ENCODE assay signal across 8 mouse cellular contexts in the genomic region with DNA sequence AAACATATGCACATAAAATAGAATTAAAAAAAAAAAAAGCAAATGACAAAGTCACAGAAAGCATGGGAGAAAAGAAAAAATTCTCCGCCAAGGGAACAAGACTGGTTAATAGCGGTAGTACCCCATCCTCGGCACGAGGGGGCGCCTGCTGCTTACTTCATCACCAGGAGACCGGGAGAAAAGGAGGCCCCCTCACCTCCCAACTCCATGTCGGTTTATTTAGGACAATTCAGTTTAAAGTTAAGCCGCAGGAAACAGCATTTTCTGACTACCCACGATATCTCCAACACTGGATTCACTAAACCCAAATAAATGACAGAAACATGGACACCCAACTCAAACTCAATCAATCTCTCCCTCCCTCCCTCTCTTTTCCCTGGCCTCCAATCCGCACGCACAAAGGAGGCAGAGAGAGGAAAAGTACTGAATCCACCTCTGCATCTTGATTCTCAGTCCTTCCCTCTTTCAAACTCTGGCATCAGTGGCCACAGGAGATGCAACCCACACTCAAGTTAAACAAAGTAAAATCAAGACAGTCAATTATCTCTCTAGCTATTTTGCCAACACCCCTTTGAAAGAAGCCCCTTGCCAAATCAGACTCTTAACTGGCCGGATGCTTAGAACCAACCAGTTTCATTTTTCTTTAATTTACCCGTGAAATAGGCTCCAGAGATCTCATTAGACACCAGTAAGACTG. TPM values are rescaled to one million over a fixed set of nuclear protein-coding genes. Genes with fewer than 3 reads are reported as not detected.
DNase-seq lines count a peak whose midpoint lies in the region; ATAC-seq and TF ChIP-seq lines count a peak whose summit lies in the region.

No protein-coding gene starts in this region.

- ATAC-seq in heart, embryonic 15.5 days (replicated peaks; ENCODE audit: insufficient number of reproducible peaks, insufficient read depth, low FRiP score, low read depth): no peak
- ATAC-seq in liver, embryonic 15.5 days (ENCODE audit: insufficient read depth): no peak
- no peak for ATAC-seq in neural tube, embryonic 12.5 days (ENCODE audit: low FRiP score, low read depth)

- peak; percentile 96 for TF ChIP-seq CTCF in brain, embryonic 14.5 days (IDR thresholded peaks at IDR 0.05; ENCODE audit: borderline replicate concordance, extremely low read depth, insufficient read depth, insufficient read length)

- H3K4me1 ChIP-seq in forebrain, embryonic 10.5 days: peaks cover 66% of the 10 kb centered on the region
- H3K4me1 ChIP-seq in heart, embryonic 15.5 days (replicated peaks): peaks cover 47% of the 10 kb centered on the region
- peaks cover 63% of the 10 kb centered on the region for H3K4me1 ChIP-seq in liver, embryonic 15.5 days (replicated peaks)
- H3K4me1 ChIP-seq in neural tube, embryonic 12.5 days: peaks cover 47% of the 10 kb centered on the region

- 5% methylated on average over 13 of the region's 13 CpGs for WGBS in forebrain, embryonic 10.5 days
- WGBS in heart, embryonic 15.5 days: 4% methylated on average over 13 of the region's 13 CpGs
- WGBS in liver, embryonic 15.5 days (ENCODE audit: insufficient replicate concordance): 2% methylated on average over 13 of the region's 13 CpGs
- WGBS in neural tube, embryonic 12.5 days: 3% methylated on average over 13 of the region's 13 CpGs

- H3K4me3 ChIP-seq in forebrain, embryonic 10.5 days: peak overlapping the region; percentile 73
- H3K4me3 ChIP-seq in heart, embryonic 15.5 days: peak overlapping the region; percentile 67
- peak overlapping the region; percentile 77 for H3K4me3 ChIP-seq in liver, embryonic 15.5 days (replicated peaks)
- peak overlapping the region; percentile 77 for H3K4me3 ChIP-seq in neural tube, embryonic 12.5 days

- peaks cover 13% of the 10 kb centered on the region for H3K36me3 ChIP-seq in forebrain, embryonic 10.5 days (replicated peaks)
- no peaks in the 10 kb centered on the region for H3K36me3 ChIP-seq in heart, embryonic 15.5 days
- 0 out of 2 replicates have a peak, but pooled peaks cover 11% of the 10 kb centered on the region for H3K36me3 ChIP-seq in liver, embryonic 15.5 days (replicated peaks)
- peaks cover 3% of the 10 kb centered on the region; the same call in 1 of the 2 replicates for H3K36me3 ChIP-seq in neural tube, embryonic 12.5 days

- H3K27ac ChIP-seq in forebrain, embryonic 10.5 days: peak overlapping the region; percentile 96
- peak overlapping the region; percentile 99 for H3K27ac ChIP-seq in heart, embryonic 15.5 days
- H3K27ac ChIP-seq in liver, embryonic 15.5 days (replicated peaks): peak overlapping the region; percentile 98
- H3K27ac ChIP-seq in neural tube, embryonic 12.5 days: peak overlapping the region; percentile 89; the same call in 1 of the 2 replicates

- H3K27me3 ChIP-seq in forebrain, embryonic 10.5 days (ENCODE audit: poor library complexity, severe bottlenecking): no peaks in the 10 kb centered on the region
- no peaks in the 10 kb centered on the region for H3K27me3 ChIP-seq in heart, embryonic 15.5 days
- no peaks in the 10 kb centered on the region for H3K27me3 ChIP-seq in liver, embryonic 15.5 days
- H3K27me3 ChIP-seq in neural tube, embryonic 12.5 days (replicated peaks): no peaks in the 10 kb centered on the region

- TF ChIP-seq POLR2A in brain, embryonic 14.5 days (IDR thresholded peaks at IDR 0.05; ENCODE audit: borderline replicate concordance, extremely low read depth, insufficient read depth, insufficient read length, poor library complexity, severe bottlenecking): no peak

- H3K9ac ChIP-seq in heart, embryonic 15.5 days: peak overlapping the region; percentile 80
- peak overlapping the region; percentile 93 for H3K9ac ChIP-seq in liver, embryonic 15.5 days
- H3K9ac ChIP-seq in neural tube, embryonic 12.5 days: peak overlapping the region; percentile 82

- H3K9me3 ChIP-seq in forebrain, embryonic 10.5 days: no peaks in the 10 kb centered on the region
- no peaks in the 10 kb centered on the region for H3K9me3 ChIP-seq in heart, embryonic 15.5 days (replicated peaks)
- H3K9me3 ChIP-seq in liver, embryonic 15.5 days (replicated peaks): no peaks in the 10 kb centered on the region
- no peaks in the 10 kb centered on the region for H3K9me3 ChIP-seq in neural tube, embryonic 12.5 days

- peak; percentile 79 to 80 for DNase-seq in B cell, adult 2 months
- DNase-seq in brain, embryonic 14.5 days (ENCODE audit: low read depth): peak; percentile 94
- peak; percentile 83 for DNase-seq in forebrain, embryonic 10.5 days (ENCODE audit: extremely low spot score, low spot score)
- DNase-seq in kidney, postnatal 36 days: peak; percentile 91 to 93
- peak; percentile 65 for DNase-seq in telencephalon, adult 2 months (ENCODE audit: low read depth, low spot score)

- peak overlapping the region; percentile 68 for H3K4me2 ChIP-seq in heart, embryonic 15.5 days
- H3K4me2 ChIP-seq in liver, embryonic 15.5 days: peak overlapping the region; percentile 90
- peak overlapping the region; percentile 65 for H3K4me2 ChIP-seq in neural tube, embryonic 12.5 days (replicated peaks)

RNA-seq across cellular contexts. Expression of a gene that starts 1.1 kb away (rescaled TPM):
- polyA plus RNA-seq in brain, embryonic 14.5 days (2012; rRNA removed): 11.7 and 12.8 TPM in 2 replicates
- polyA plus RNA-seq in forebrain, embryonic 10.5 days (2016; fragmentation: Nextera tagmentation; extraction: Ambion mirVana): 16.3 and 17.3 TPM in 2 replicates
- polyA plus RNA-seq in heart, embryonic 15.5 days (2015; fragmentation: Nextera tagmentation; extraction: Ambion mirVana): 11.8 and 14.6 TPM in 2 replicates
- polyA plus RNA-seq in liver, embryonic 15.5 days (2015; fragmentation: Nextera tagmentation; extraction: Ambion mirVana): 5.5 and 6.3 TPM in 2 replicates
- 16.4 and 16.9 TPM in 2 replicates for polyA plus RNA-seq in neural tube, embryonic 12.5 days (2016; fragmentation: Nextera tagmentation; extraction: Ambion mirVana)

RNA-seq across cellular contexts. Expression of a gene that starts 21.4 kb away (rescaled TPM):
- 34.4 and 39.9 TPM in 2 replicates for polyA plus RNA-seq in brain, embryonic 14.5 days (2012; rRNA removed)
- 2.4 and 2.8 TPM in 2 replicates for polyA plus RNA-seq in forebrain, embryonic 10.5 days (2016; fragmentation: Nextera tagmentation; extraction: Ambion mirVana)
- polyA plus RNA-seq in heart, embryonic 15.5 days (2015; fragmentation: Nextera tagmentation; extraction: Ambion mirVana): 4.6 and 9.4 TPM in 2 replicates
- polyA plus RNA-seq in liver, embryonic 15.5 days (2015; fragmentation: Nextera tagmentation; extraction: Ambion mirVana): 1.2 and 1.9 TPM in 2 replicates
- 9.9 and 11.5 TPM in 2 replicates for polyA plus RNA-seq in neural tube, embryonic 12.5 days (2016; fragmentation: Nextera tagmentation; extraction: Ambion mirVana)
